Mouse (Mus musculus) hindbrain, embryonic 13.5 days (tissue): ENCODE results near the gene Tcte3. TPM values are rescaled to one million over a fixed set of nuclear protein-coding genes. Genes with fewer than 3 reads are reported as not detected.
"Not testable (repeated sequence)": the region's sequence is repeated elsewhere in the genome, so short reads cannot be mapped to it uniquely, and the experiment has no call there.

Experiments
- ATAC-seq: fragments of 200-750 bp; cut with Nextera tagmentation; 2 replicates; pipeline ENCODE4 v1.8.0; 2017; ENCODE audit warnings: moderate TSS enrichment; ENCODE audit not compliant: low FRiP score
- H3K27ac ChIP-seq: fragments of 300-500 bp; sonication (generic); 2 replicates; pipeline ENCODE4 v1.5.1; 2015; ENCODE audit warnings: inconsistent platforms, mild to moderate bottlenecking, moderate library complexity
- H3K27me3 ChIP-seq: fragments of 300-500 bp; sonication (generic); 2 replicates; pipeline ENCODE4 v1.6.1; 2015; ENCODE audit warnings: mild to moderate bottlenecking, inconsistent platforms
- H3K36me3 ChIP-seq: fragments of 300-500 bp; sonication (generic); 2 replicates; pipeline ENCODE4 v1.6.1; 2015; ENCODE audit warnings: mild to moderate bottlenecking, inconsistent platforms
- H3K4me1 ChIP-seq: fragments of 300-500 bp; sonication (generic); replicated peaks from 2 replicates; pipeline ENCODE4 v1.6.1; 2015; ENCODE audit warnings: inconsistent platforms
- H3K4me2 ChIP-seq: fragments of 300-500 bp; sonication (generic); 2 replicates; pipeline ENCODE4 v1.6.1; 2015; ENCODE audit warnings: inconsistent platforms, mild to moderate bottlenecking, moderate library complexity
- H3K4me3 ChIP-seq: fragments of 300-500 bp; sonication (generic); 2 replicates; pipeline ENCODE4 v1.5.1; 2015; ENCODE audit warnings: mild to moderate bottlenecking, inconsistent platforms
- H3K9ac ChIP-seq: fragments of 300-500 bp; sonication (generic); 2 replicates; pipeline ENCODE4 v1.6.1; 2015; ENCODE audit warnings: mild to moderate bottlenecking, inconsistent platforms
- H3K9me3 ChIP-seq: fragments of 300-500 bp; sonication (generic); 2 replicates; pipeline ENCODE4 v1.6.1; 2016; ENCODE audit warnings: inconsistent platforms
- WGBS: fragments of 180-500 bp; shearing (Covaris S2); methylation state at CpG from one replicate; pipeline ENCODE4 v1.1.7; 2015; 5-methylcytosine and 5-hydroxymethylcytosine counted together
- polyA plus RNA-seq: library from polyadenylated mRNA; unstranded; fragments of >200 nt; fragmentation: Nextera tagmentation; extraction: Ambion mirVana; gene quantifications from 2 replicates; pipeline ENCODE4 v1.2.1, GENCODE M21; 2015

Gene Tcte3
- polyA plus RNA-seq, result 1.1 TPM in 1 of 2 replicates, not detected in the other

DNA sequence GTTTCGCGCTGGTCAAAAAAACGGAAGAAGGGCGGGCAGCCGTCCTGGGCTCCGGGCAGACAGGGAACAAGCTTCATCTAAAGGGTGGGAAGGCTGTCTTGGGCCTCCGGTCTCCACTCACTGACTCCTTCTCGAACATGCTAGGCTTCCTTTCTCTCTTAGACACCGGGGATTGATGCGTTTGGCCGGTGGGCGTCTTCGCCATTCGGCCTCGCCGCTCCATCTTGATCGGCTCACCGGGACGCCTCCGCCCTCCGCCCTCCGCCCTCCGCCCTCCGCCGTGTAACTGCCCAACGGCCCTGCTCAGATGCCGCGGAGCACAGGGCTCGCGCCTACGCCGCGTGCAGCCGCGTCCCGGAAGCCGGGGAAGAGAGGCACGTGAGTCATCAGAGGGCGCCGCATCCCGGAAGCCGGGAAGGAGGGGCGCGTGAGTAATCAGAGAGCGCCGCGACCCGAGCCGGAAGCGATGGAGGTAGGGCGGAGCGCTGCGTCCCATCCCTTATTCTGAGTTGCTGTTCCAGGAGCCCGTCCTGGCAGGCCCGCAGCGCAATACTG is at the start of gene Tcte3, which contains the start of the genes Ermard and Gm3448:
Gene Tcte3 (minus strand): TSS at position 314 of the 555 bp plus-strand sequence.
Gene Ermard (plus strand): TSS at position 34 of the 555 bp plus-strand sequence.
Gene Gm3448 (minus strand): TSS at position 363 of the 555 bp plus-strand sequence.
- H3K9ac ChIP-seq, H3K4me3 ChIP-seq, H3K27ac ChIP-seq, H3K36me3 ChIP-seq, H3K4me1 ChIP-seq, H3K9me3 ChIP-seq, H3K27me3 ChIP-seq, H3K4me2 ChIP-seq: not testable (repeated sequence)
- 0% methylated on average over 17 of the region's 56 CpGs for WGBS
- peak; percentile 98 for ATAC-seq

DNA sequence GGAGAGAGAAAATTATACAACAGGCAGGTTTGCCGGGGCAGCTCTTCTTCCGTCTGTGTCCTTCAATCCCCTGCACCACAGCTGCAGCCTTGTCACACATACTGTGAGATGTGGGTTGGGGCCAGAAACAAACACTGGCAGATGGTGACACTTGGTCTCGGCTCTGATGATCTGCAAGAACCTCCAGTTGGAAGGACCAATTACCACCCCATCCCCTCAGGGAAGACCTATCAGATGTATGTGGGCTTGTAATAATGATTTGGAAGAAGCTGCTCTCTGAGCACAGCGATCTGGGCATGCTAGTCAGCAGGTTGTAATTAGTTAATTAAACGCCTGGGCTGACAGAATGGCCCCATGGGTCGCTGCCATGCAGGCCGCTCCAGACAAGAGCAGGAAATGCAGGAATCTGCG is 47.3 kb upstream of the Tcte3 start:
- Histone ChIP-seq H3K4me2 (peak overlapping the region; percentile 21), H3K9ac (peak overlapping the region; percentile 49; the same call in 1 of the 2 replicates), H3K4me1 (peaks cover 35% of the 10 kb centered on the region), H3K27me3 (peaks cover 7% of the 10 kb centered on the region; the same call in 1 of the 2 replicates), H3K4me3 (0 out of 2 replicates have a peak overlapping the region, but pooled peaks have one; percentile 3), H3K36me3 (no peaks in the 10 kb centered on the region), H3K9me3 (no peaks in the 10 kb centered on the region), H3K27ac (peak overlapping the region; percentile 78)
- ATAC-seq, result peak; percentile 87
- 13% methylated on average over 8 of the region's 8 CpGs for WGBS

DNA sequence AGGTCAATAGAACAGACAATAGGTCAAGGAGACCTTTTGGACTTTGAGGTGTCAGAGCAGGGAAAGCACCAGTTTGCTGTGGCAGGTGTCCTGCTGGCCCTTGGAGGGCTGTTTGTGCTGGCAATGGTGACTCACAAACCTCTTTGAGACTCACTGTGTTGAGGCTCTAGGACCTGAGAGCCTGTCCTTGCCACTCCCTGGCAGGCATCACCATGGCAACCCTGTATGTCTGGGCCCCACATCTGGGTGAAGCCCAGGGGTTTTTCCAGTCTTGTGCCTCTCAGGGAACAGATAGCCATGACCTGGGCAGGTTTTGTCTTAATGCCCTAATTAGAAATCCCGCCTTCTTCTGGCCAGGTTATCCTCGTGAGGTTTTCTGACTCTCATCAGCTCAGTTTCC is 46.9 kb upstream of the Tcte3 start:
- 19% methylated on average over 2 of the region's 2 CpGs for WGBS

DNA sequence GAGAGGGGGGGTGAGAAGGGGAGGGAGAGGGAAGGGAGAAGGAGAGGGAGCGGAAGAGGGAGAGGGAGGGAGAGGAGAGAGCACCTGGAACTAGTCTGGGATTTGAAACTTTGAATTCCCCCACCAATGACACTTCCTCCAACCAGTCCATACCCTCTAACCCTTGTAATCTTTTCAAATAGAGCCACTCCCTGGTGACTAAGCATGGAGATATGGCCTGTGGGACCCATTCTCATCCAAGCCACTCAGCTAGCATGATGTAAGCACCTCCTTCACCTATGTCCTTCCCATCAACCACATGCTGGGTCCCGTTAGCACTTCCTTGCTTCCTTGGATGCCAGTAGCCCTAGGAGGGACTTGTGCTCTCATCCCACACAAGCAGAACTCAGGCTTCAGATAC is 43.7 kb upstream of the Tcte3 start:
- 76% methylated on average over 2 of the region's 2 CpGs for WGBS
- no peak overlapping the region for H3K4me2 ChIP-seq
- H3K4me3 ChIP-seq, result no peak overlapping the region
- H3K9me3 ChIP-seq, result no peaks in the 10 kb centered on the region
- no peaks in the 10 kb centered on the region for H3K36me3 ChIP-seq
- ATAC-seq, result no peak
- no peak overlapping the region for H3K27ac ChIP-seq
- peaks cover 5% of the 10 kb centered on the region; the same call in 1 of the 2 replicates for H3K27me3 ChIP-seq
- no peak overlapping the region for H3K9ac ChIP-seq
- peaks cover 31% of the 10 kb centered on the region for H3K4me1 ChIP-seq

More for the DNA sequence above, 46.9 kb upstream of the Tcte3 start:
- peak; percentile 68 for ATAC-seq
- H3K9ac ChIP-seq, result 0 out of 2 replicates have a peak overlapping the region, but pooled peaks have one; percentile 49
- H3K36me3 ChIP-seq, result no peaks in the 10 kb centered on the region
- H3K4me1 ChIP-seq, result peaks cover 31% of the 10 kb centered on the region
- H3K4me3 ChIP-seq, result no peak overlapping the region
- peak overlapping the region; percentile 78 for H3K27ac ChIP-seq
- peaks cover 7% of the 10 kb centered on the region; the same call in 1 of the 2 replicates for H3K27me3 ChIP-seq
- no peaks in the 10 kb centered on the region for H3K9me3 ChIP-seq
- peak overlapping the region; percentile 20 for H3K4me2 ChIP-seq

DNA sequence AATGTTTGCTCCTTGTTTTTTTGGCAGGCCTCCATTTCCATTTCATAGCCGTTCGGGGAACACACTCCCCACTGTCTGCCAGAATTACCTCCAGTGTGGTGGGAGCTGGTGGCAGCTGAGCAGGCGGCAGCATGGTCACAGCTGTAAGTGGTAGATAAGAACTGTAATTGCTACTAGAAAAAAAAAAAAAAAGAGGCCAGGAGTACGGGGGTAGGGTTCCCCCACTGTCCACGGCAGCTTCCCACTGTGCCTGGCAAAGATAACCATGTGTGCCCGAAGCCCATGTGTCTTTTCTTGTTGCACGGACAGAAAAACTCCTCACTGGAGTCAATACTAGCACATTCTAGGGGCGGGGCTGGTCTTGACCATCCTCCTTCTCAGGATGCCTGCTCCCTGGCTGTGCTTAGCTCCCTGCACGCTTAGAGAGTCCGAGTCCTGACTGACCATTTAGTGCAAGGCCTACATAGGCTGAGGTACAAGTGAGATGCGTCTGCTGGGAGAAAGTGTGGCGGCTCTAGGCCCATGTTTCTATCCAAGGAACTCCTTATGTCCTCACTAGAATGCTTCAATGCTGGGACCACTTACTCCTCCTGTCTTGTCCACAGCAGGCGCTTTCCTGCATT is 43.0 kb upstream of the Tcte3 start:
- no peak overlapping the region for H3K4me3 ChIP-seq
- no peak overlapping the region for H3K27ac ChIP-seq
- no peak overlapping the region for H3K9ac ChIP-seq
- no peaks in the 10 kb centered on the region for H3K36me3 ChIP-seq
- 60% methylated on average over 13 of the region's 13 CpGs for WGBS
- peaks cover 9% of the 10 kb centered on the region; the same call in 1 of the 2 replicates for H3K27me3 ChIP-seq
- ATAC-seq, result no peak
- H3K4me1 ChIP-seq, result peaks cover 28% of the 10 kb centered on the region
- H3K9me3 ChIP-seq, result no peaks in the 10 kb centered on the region
- no peak overlapping the region for H3K4me2 ChIP-seq

DNA sequence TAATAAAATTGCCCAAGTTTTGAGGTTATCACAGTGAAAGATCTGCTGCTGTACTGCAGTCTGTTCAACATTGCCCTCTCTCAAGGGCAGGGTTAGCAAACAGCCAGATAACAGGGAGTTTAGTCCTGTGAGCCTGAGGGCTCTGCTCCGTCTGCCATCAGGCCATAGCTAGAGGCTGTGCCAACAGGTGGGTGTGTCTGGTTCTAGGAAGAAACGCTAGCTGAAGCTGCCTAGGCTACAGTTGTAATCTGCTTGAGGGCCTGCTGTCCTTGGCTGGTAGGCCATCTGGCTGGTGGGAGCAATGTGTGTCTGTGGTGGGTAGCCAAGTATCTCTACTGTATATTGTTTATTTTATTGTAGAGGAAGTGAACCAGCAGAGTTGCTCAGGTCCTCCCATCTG is 36.2 kb upstream of the Tcte3 start:
- Histone ChIP-seq H3K4me1 (no peaks in the 10 kb centered on the region), H3K27me3 (peaks cover 19% of the 10 kb centered on the region), H3K36me3 (no peaks in the 10 kb centered on the region), H3K9ac (no peak overlapping the region), H3K9me3 (no peaks in the 10 kb centered on the region), H3K27ac (no peak overlapping the region), H3K4me3 (no peak overlapping the region), H3K4me2 (no peak overlapping the region)
- ATAC-seq, result no peak
- 57% methylated on average over 2 of the region's 2 CpGs for WGBS

DNA sequence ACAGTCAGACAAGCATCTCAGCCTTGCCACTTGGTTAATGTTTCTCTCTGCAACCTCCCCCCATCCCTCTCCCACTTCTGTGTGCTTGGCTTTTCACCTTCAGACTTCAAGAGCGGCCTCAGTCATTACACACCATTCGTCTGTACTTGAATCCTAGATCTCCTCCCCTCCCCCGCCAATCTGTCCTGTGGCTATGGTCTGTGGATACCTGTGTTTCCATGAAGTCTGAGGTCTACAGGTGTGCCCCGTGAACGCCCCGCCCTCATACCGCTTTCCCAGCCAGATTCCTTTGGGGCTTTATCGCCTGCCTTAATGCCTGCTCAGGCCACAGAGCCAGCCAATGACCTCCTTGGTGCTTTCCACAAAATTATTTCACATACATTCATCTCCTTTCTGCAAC is 33.7 kb upstream of the Tcte3 start:
- H3K4me3 ChIP-seq, result no peak overlapping the region
- H3K36me3 ChIP-seq, result no peaks in the 10 kb centered on the region
- peaks cover 18% of the 10 kb centered on the region; the same call in 1 of the 2 replicates for H3K27me3 ChIP-seq
- 84% methylated on average over 8 of the region's 8 CpGs for WGBS
- H3K4me1 ChIP-seq, result no peaks in the 10 kb centered on the region
- no peak for ATAC-seq
- H3K9ac ChIP-seq, result no peak overlapping the region
- no peaks in the 10 kb centered on the region for H3K9me3 ChIP-seq
- H3K27ac ChIP-seq, result no peak overlapping the region
- H3K4me2 ChIP-seq, result no peak overlapping the region

DNA sequence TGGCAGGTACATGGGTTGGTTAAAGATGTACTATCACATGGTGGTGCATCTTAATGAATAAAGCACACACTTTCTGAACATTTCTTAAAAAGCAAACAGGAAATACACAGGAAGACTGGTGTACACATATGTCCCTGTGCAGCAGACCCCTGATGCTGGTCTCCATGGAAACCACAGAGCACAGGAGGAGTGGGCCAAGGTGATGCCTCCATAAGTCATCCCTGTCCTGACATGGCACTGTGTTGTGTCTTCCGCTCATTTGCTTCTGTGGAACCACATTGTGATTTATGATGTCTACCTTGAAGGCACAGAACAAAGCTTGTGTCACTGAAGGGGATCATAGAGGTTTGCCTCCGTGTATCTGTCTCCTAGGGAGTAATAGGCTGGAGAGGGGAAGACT is 30.9 kb upstream of the Tcte3 start:
- peak; percentile 63; the same call in 1 of the 2 replicates for ATAC-seq
- no peak overlapping the region for H3K4me3 ChIP-seq

DNA sequence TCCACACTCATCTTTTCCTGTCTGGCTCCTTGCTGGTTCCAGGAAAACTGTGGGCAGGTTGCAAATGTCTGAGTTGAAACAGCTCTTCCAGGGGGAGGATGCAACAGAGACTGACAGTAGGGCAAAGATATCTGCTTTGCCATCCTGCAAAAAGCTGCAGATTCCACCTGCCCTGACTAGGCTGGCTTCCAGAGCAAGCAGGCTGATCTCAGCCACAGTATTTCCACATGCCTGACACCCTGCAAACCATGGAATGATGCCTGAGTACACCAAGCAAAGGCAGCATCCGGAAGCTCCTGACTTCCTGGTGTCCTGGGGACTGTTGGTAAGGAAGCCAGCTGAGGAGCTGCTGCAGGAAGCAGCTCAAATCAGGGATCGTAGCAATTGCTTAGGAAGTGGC is 27.8 kb upstream of the Tcte3 start:
- 75% methylated on average over 2 of the region's 2 CpGs for WGBS

More for the DNA sequence above, 30.9 kb upstream of the Tcte3 start:
- no peak overlapping the region for H3K27ac ChIP-seq
- H3K4me2 ChIP-seq, result no peak overlapping the region
- no peak overlapping the region for H3K9ac ChIP-seq
- H3K36me3 ChIP-seq, result no peaks in the 10 kb centered on the region
- no peaks in the 10 kb centered on the region for H3K9me3 ChIP-seq
- peaks cover 9% of the 10 kb centered on the region; the same call in 1 of the 2 replicates for H3K27me3 ChIP-seq
- H3K4me1 ChIP-seq, result no peaks in the 10 kb centered on the region
- WGBS, result 64% methylated on average over 2 of the region's 2 CpGs

DNA sequence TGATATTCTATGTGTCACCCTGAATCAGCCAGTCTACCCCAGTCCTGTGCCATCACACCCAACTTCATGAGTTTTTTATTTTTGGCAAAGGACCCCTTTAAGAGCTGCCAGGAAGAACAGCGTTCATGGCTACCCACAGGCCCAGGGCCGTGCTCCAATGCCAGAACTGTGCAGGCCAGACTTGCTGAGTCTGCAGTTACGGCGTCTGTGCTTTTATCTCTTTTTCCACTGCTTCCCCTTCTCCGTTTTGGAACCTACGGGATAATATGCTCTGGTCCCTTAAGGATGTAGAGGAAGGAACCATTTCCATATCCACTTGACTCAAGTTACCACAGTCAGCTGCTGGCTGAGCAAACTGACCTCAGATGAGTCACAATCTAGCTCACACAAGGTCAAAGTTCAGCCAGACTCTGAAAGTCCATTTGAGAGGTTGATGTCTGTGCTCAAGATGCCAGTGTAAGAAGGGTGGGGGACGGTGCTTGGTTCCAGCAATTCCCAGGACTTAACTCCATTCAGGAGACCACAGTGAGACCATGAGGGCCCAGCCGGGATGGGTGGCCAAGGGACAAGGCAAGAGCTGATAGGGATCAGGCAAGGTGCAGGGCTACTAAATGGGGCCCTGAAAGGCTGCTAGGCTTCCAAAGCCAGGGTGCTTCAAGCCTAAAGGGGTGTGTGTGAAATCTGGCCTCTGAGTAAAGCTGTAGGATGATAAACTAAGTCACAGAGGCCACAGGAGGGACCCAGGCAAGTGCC is 26.9 kb upstream of the Tcte3 start:
- 82% methylated on average over 8 of the region's 8 CpGs for WGBS
- no peaks in the 10 kb centered on the region for H3K9me3 ChIP-seq
- H3K27me3 ChIP-seq, result no peaks in the 10 kb centered on the region
- no peak overlapping the region for H3K4me2 ChIP-seq
- H3K27ac ChIP-seq, result no peak overlapping the region
- H3K4me3 ChIP-seq, result no peak overlapping the region
- peaks cover 12% of the 10 kb centered on the region for H3K4me1 ChIP-seq
- H3K9ac ChIP-seq, result no peak overlapping the region
- no peak for ATAC-seq
- H3K36me3 ChIP-seq, result peaks cover 7% of the 10 kb centered on the region

More for the DNA sequence above, 27.8 kb upstream of the Tcte3 start:
- Histone ChIP-seq H3K36me3 (no peaks in the 10 kb centered on the region), H3K27me3 (no peaks in the 10 kb centered on the region), H3K4me2 (no peak overlapping the region), H3K9me3 (no peaks in the 10 kb centered on the region), H3K9ac (no peak overlapping the region), H3K27ac (no peak overlapping the region), H3K4me3 (no peak overlapping the region), H3K4me1 (peaks cover 12% of the 10 kb centered on the region)
- no peak for ATAC-seq

DNA sequence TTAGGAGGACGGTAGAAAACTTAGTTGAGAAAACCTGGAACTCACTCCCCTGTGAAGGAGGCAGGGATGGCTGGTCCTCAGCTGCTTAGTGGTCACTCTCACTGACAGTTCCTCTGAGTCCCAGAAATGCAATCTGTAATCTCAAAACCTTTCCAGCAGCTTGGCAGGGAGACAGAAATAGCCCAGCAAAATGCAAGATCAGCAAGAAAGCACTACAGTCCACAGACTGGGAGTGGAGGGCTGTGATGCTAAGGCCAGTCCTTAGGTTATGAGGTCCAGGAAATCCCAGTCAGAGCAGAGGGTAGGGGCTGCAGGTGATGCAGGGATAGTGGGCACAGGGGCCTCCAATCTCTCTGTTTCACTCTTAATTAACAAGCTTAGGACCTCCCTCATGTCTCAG is 25.6 kb upstream of the Tcte3 start:
- Histone ChIP-seq H3K9me3 (no peaks in the 10 kb centered on the region), H3K4me3 (no peak overlapping the region), H3K27me3 (no peaks in the 10 kb centered on the region), H3K4me1 (peaks cover 12% of the 10 kb centered on the region), H3K9ac (peak overlapping the region; percentile 24; the same call in 1 of the 2 replicates), H3K27ac (no peak overlapping the region), H3K36me3 (peaks cover 20% of the 10 kb centered on the region), H3K4me2 (no peak overlapping the region)
- 68% methylated on average over 1 of the region's 1 CpGs for WGBS
- no peak for ATAC-seq

DNA sequence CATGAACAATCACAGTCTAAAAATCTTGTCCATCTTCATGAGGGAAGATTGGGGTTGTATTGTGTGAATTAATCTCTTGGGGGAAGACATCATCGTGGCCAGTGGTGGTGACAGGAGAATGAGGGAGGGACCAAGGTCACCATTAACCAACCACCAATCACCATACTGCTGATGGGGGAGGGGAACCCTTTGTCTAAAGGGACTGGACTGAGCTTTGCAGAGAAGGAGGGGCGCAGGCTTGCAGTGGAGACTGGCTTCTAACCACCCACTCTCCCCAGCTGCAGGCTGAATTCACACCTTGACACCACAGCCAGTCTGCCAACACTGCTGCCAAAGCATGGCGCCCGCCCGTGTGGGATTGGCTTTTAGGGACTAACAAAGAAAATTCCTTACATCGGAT is 24.8 kb upstream of the Tcte3 start:
- Histone ChIP-seq H3K9ac (peak overlapping the region; percentile 43), H3K9me3 (no peaks in the 10 kb centered on the region), H3K4me1 (peaks cover 12% of the 10 kb centered on the region), H3K4me2 (peak overlapping the region; percentile 44), H3K4me3 (peak overlapping the region; percentile 7; the same call in 1 of the 2 replicates), H3K27me3 (no peaks in the 10 kb centered on the region), H3K36me3 (peaks cover 29% of the 10 kb centered on the region), H3K27ac (peak overlapping the region; percentile 67)
- 37% methylated on average over 6 of the region's 6 CpGs for WGBS
- peak; percentile 86 for ATAC-seq
